Mouse (Mus musculus): ENCODE data around the gene Tmprss4.

Gene Tmprss4

DNA sequence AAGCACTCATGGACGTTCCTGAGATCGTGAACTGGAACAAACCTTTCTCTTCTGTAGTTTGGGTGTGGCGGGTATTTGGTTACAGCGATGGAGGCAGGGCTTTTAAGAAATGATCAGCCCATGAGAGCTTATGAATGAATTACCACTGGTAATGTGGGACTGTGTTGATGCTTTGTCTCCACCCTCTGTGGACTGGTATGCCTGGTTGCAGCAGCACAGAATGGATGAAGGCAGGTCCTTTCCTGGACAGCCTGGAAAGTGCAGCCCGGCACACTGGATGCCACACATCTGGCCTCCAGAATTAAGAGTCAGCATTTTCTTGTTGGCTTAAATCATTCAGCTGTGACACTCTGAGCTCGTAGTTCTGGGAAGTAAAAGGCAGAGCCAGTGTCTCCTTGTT, 8.1 kb upstream of the Tmprss4 start:
- Histone ChIP-seq H3K36me3 (ENCODE audit: control insufficient read depth, insufficient read depth, low read length, poor library complexity, severe bottlenecking) (no peaks in the 10 kb centered on the region), H3K27me3 (ENCODE audit: control insufficient read depth, insufficient read depth, low read length, poor library complexity, severe bottlenecking) (no peaks in the 10 kb centered on the region)
- DNase-seq (ENCODE audit: low read depth, low spot score) = no peak

DNA sequence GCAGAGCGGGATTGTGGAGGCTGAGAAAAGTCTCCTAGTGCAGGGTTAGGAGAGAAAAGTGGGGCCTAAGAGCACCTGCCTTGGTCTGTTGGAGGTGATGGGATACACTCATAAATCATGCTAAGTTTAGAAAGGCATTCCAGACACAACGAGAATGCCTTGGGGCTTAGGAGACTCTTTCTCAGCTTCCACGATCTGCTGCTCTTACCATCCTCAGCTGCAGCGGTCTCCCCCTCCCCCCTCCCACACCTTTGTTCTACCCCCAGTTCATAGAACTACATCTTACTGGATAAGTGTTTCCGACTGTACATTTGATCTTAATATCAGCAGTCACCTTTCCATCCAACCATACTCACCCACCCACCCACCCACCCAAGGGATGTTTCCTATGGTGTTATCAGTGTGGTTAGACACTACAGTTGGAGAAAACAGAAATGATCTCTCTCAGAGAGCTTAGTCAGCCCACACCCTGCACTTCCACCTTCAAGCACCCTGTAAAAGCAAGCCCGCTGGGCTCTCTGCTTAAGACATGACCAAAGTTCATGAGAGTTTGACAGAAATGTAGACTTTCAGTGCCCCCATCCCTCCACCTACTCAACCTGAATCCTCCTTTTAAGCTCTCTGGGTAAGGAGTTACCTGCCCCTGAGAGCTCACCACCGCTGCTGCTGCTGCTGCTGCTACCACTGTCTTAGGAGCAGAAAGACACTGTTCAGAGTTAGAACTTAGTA, 3.3 kb upstream of the Tmprss4 start:
- no peak for DNase-seq (ENCODE audit: low read depth, low spot score)
- H3K27me3 ChIP-seq (ENCODE audit: control insufficient read depth, insufficient read depth, low read length, poor library complexity, severe bottlenecking) = no peaks in the 10 kb centered on the region
- no peaks in the 10 kb centered on the region for H3K36me3 ChIP-seq (ENCODE audit: control insufficient read depth, insufficient read depth, low read length, poor library complexity, severe bottlenecking)

DNA sequence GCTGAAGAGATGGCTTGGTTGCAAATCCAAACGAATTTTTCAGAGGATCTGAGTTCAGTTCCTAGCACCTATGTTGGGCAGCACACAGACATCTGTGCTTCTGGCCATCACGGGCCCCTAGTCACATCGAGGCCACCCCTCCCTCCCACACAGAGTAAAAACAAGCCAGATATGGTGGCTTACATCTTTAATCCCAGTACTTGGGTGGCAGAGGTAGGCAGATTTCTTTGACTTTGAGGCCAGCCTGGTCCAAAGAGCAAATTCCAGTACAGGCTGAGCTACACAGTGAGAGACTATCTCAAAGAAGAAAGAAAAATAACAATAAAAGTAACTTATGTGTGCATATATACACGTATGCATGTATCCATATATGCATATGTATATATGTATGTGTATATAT, 2.2 kb upstream of the Tmprss4 start:
- no peaks in the 10 kb centered on the region for H3K36me3 ChIP-seq (ENCODE audit: control insufficient read depth, insufficient read depth, low read length, poor library complexity, severe bottlenecking)
- no peaks in the 10 kb centered on the region for H3K27me3 ChIP-seq (ENCODE audit: control insufficient read depth, insufficient read depth, low read length, poor library complexity, severe bottlenecking)
- no peak for DNase-seq (ENCODE audit: low read depth, low spot score)

DNA sequence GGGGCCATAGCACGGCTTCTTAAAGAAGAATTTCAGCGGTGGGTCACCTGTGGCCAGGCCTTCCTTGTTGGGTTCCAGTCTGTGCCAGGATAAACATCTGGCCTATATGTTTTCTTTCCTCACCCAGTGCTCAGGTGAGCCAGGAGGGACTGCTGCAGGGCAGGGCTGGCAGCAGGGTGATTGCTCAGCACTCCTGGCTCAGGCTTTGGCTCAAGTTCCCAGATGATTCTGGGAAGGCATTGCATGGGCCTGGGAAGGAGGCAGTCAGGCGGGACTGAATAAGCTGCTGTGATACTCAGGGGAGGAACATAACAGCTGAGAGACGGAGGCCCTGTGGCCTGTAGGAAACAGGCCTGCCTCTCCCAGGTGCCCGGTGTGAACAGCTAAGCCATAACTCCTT, 1.3 kb upstream of the Tmprss4 start:
- Histone ChIP-seq H3K27me3 (ENCODE audit: control insufficient read depth, insufficient read depth, low read length, poor library complexity, severe bottlenecking) (no peaks in the 10 kb centered on the region), H3K36me3 (ENCODE audit: control insufficient read depth, insufficient read depth, low read length, poor library complexity, severe bottlenecking) (no peaks in the 10 kb centered on the region)
- no peak for DNase-seq (ENCODE audit: low read depth, low spot score)

DNA sequence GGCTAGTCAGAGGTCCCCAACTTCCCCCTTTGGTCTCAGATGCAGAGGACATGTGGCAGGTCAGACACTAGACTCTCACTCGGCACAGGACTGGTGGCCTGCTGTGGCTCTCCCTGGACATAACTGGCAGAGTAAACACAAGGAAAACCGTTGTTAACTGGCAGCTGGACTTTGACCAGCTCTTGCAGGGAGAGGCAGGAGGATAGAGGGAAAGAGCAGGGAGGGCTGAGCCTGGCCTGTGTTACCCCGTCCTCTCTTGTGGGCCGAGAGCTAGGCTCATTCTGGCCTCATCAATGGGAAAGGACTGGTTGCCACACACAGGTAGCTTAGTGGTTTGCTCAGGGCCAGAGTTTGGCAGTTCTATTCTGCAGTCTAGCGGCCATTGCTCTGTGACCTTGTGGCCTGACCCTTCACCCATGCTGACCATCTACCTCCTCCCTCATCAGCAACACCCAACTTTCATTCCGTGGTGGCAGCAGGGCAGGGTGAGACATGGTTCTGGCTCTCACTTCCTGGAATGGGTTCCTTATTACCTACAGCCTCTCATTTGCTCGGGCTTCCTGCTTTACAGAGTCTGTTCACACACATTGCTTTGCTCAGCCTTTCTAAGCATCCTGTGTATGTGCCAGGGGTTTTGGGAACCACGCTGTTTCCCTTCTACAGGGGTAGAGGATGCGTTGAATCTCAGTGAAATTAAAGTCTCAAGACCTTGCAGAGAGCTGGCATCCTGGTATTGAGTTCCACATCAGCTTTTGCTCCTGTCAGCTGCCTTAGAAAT, 1.7 kb downstream of the Tmprss4 start:
- Histone ChIP-seq H3K27me3 (ENCODE audit: control insufficient read depth, insufficient read depth, low read length, poor library complexity, severe bottlenecking) (no peaks in the 10 kb centered on the region), H3K36me3 (ENCODE audit: control insufficient read depth, insufficient read depth, low read length, poor library complexity, severe bottlenecking) (no peaks in the 10 kb centered on the region)
- DNase-seq (ENCODE audit: low read depth, low spot score) = peak; percentile 5

DNA sequence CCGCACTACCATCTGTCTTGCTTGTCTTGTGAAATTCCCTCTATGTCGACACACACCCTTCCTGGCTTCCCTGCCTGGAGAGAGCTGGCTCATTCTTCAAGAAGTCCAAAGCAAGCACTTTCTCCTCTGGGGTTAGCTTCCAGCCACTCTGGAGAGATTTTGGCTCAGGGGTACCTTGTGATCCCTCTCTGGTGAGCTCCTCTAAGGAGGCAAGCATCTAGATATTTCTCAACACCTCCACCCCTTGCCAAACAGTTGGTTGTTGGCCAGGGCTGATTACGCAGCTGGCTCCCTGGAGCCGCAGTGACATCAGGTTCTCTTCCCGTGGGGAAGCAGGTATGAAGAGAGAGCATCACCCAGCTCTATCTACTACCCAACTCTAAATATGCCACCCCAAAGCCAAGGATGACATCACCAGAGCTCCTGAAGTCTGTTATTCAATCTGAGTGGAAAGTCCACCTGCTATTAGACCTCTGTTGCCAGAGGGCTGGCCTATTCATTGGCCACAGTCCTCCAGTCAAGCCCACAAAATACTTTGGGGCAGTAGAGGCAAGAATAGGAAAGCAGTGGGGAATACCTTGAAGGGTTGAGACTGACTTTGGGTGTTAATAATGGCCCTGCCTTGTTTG, 2.5 kb downstream of the Tmprss4 start:
- Histone ChIP-seq H3K36me3 (ENCODE audit: control insufficient read depth, insufficient read depth, low read length, poor library complexity, severe bottlenecking) (no peaks in the 10 kb centered on the region), H3K27me3 (ENCODE audit: control insufficient read depth, insufficient read depth, low read length, poor library complexity, severe bottlenecking) (no peaks in the 10 kb centered on the region)
- DNase-seq (ENCODE audit: low read depth, low spot score) = no peak

DNA sequence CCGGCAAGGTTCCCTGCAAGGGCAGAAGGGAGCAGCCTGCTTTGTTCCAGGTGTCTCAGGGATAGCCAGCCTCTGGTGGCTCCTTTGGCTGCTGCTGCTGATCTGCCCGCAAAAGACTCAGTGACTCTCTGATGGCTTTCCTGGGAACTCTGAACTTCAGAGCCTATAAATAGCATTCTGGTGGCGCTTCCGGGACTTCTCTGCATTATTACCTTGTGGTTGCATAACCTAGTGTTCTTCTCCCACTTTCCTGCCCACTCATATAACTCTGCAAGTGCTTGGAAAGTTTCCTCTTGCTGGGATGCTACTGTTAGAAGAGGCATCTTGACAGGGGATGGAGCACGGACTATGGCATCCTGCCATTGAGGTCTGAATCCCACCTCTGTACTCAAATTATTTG, 6.3 kb downstream of the Tmprss4 start:
- no peak for DNase-seq (ENCODE audit: low read depth, low spot score)

DNA sequence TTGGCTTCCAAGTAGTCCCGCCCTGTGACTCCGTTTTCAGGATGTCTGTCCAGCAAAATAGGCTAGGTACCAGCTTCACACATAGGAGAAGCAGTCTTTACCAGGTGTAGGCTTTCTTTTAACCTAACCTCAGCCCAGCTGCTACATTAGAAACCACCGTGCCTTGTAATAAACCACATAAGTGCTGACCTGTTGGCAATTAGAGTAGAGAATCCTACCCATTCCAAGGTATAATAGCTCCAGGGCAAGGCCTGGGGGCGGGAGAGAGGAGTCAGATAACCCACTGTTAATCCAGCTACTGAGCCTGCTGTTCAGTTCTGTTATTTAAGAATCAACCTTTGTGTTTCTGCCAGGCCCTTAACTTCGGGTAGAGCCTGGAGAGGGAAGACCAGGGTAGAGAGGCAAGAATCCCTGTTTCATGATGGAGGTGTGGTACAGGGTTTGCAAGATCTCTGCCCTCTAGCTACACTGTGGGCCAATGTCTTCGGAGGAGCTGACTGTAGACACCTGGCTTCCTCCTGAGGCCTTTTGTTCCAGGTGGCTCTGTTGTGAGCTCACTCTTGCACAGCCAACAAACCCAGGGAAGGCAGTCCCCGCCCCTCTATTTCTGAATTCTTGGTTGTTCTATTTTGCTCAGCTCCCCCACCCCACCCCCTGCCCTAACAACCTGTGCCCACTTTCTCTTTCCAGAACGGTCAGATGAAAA, 7.6 kb downstream of the Tmprss4 start:
- no peak for DNase-seq (ENCODE audit: low read depth, low spot score)
- Histone ChIP-seq H3K36me3 (ENCODE audit: control insufficient read depth, insufficient read depth, low read length, poor library complexity, severe bottlenecking) (no peaks in the 10 kb centered on the region), H3K27me3 (ENCODE audit: control insufficient read depth, insufficient read depth, low read length, poor library complexity, severe bottlenecking) (no peaks in the 10 kb centered on the region)

More for the DNA sequence above, 6.3 kb downstream of the Tmprss4 start:
- Histone ChIP-seq H3K27me3 (ENCODE audit: control insufficient read depth, insufficient read depth, low read length, poor library complexity, severe bottlenecking) (no peaks in the 10 kb centered on the region), H3K36me3 (ENCODE audit: control insufficient read depth, insufficient read depth, low read length, poor library complexity, severe bottlenecking) (no peaks in the 10 kb centered on the region)

DNA sequence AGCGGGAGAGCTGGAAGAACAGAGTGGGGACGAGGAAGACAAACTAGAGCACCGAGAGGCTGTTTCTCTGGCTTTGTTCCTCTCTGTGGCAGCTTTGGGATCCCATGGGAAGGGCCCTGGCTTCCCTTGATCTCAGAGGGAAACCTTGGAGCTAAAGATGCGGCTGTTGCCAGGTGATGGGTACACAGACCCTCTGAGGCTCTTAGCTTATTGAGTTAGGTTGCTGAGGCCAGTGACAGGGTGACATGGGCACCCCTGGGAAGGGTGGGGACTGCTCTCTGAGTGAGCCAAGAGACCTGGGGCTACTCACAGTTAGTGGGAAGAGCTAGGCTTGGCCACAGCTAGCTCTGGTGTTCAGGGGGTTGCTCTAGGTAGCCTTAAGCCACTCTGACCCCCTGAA, 8.4 kb downstream of the Tmprss4 start:
- DNase-seq (ENCODE audit: low read depth, low spot score) = no peak
- H3K27me3 ChIP-seq (ENCODE audit: control insufficient read depth, insufficient read depth, low read length, poor library complexity, severe bottlenecking) = no peaks in the 10 kb centered on the region
- H3K36me3 ChIP-seq (ENCODE audit: control insufficient read depth, insufficient read depth, low read length, poor library complexity, severe bottlenecking) = no peaks in the 10 kb centered on the region

DNA sequence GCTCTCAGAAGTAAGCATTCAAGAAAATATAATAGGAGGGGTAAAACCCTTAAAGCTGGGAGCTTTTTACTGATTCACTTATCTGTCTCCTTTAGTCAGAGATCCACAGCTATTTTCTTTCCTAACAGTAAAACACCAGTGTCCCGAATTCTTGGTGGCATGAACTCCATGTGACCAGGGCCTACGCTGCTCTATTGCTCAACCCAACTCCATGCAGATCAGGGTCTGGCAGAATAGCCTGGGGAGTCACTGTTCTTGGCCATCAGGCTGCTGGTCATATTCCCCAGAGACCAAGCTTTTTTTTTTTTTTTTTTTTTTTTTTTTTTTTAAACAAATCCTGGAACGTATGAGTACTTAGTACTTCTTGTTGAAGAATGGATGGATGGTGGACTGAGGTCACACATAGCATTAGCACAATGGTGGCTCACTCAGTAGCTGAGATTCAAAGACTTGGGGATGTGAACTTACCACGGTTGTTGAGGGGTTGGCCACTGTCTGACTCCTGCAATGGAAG, 14.2 kb downstream of the Tmprss4 start:
- DNase-seq (ENCODE audit: low read depth, low spot score) = no peak
- Histone ChIP-seq H3K36me3 (ENCODE audit: control insufficient read depth, insufficient read depth, low read length, poor library complexity, severe bottlenecking) (no peaks in the 10 kb centered on the region), H3K27me3 (ENCODE audit: control insufficient read depth, insufficient read depth, low read length, poor library complexity, severe bottlenecking) (no peaks in the 10 kb centered on the region)

DNA sequence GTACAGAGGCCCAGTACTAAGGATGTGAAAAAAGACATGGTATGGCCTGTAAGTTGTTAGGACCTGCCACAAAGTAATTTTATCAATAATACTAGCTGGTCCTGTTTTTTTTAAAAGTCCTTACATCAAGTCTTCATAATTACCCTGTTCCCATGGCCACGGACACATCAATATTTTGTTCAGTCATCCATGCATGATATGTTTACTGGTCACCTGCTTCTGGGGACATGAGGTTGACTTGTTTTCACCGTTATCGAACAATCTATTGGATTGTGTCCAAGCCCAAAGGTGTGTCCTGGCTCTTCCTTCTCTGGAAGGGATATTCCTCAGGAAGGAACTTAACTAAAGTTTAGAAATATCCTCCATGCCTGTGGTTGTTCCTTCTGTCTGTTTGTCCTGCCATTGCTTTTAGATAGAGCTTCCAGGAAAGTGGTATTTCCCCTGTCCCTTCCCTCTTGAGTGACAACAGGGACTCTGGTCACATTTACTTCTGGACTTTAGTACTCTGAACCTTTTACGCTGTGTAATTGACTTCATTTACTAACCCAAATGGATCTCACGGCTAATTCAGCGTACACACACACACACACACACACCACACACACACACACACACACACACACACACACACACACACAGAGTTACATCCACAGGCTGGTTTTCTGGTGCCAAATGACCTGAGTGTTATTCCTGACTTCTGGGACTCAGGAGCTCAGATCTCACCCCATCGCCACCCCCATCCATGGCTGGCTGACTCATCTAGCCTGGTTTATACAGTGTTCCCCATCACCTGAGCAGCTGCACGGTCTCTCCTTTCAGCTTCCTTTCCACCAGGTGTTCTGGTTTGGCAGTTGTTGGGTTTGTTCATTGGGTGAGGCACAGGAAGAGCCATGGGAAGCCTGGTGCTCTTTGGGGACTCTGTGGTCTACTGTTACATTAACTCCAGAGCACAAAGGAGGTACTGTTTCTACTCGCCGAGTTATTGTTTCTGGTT, 15.0 kb downstream of the Tmprss4 start:
- no peaks in the 10 kb centered on the region for H3K27me3 ChIP-seq (ENCODE audit: control insufficient read depth, insufficient read depth, low read length, poor library complexity, severe bottlenecking)
- no peaks in the 10 kb centered on the region for H3K36me3 ChIP-seq (ENCODE audit: control insufficient read depth, insufficient read depth, low read length, poor library complexity, severe bottlenecking)
- peak; percentile 6 for DNase-seq (ENCODE audit: low read depth, low spot score)

DNA sequence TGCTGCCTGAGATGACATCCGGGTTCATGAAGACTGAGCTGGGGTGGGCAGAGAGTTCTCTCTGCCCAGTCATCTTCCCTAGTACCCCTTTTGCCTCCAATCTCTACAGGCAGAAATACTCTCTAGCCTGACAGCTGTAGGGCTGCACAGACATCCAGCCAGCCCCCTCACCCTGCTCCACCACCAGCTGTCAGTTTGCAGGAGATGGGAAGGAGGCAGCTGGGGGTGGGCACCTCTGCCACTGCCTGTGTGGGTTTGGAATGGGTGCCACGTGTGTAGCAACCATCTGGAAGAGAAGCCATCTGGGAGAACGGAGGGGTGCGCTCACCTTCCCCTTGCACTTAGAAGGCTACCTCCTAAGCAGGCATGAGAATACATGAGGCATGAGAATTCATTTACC, 18.6 kb downstream of the Tmprss4 start:
- no peak for DNase-seq (ENCODE audit: low read depth, low spot score)
- no peaks in the 10 kb centered on the region for H3K27me3 ChIP-seq (ENCODE audit: control insufficient read depth, insufficient read depth, low read length, poor library complexity, severe bottlenecking)
- H3K36me3 ChIP-seq (ENCODE audit: control insufficient read depth, insufficient read depth, low read length, poor library complexity, severe bottlenecking) = no peaks in the 10 kb centered on the region

DNA sequence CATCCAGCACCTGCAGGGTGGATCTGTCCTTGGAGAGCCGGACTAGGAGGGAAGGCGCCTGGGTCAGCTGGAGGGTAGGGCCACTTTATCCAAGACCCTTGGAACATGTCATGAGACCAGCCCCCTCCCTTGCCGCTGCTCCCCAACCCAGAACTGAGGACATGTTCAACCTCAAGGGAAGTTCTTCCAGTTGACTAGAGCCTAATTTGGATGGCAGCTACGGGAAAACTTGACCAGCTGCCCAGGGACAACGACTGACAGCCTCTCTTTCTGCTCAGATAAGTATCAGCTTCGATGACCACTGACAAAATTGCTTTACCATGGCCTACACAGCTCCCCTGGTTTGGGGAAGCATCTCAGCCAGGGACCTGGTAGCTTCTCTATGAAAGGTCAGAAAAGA, 20.6 kb downstream of the Tmprss4 start:
- no peak for DNase-seq (ENCODE audit: low read depth, low spot score)
- Histone ChIP-seq H3K27me3 (ENCODE audit: control insufficient read depth, insufficient read depth, low read length, poor library complexity, severe bottlenecking) (no peaks in the 10 kb centered on the region), H3K36me3 (ENCODE audit: control insufficient read depth, insufficient read depth, low read length, poor library complexity, severe bottlenecking) (no peaks in the 10 kb centered on the region)

DNA sequence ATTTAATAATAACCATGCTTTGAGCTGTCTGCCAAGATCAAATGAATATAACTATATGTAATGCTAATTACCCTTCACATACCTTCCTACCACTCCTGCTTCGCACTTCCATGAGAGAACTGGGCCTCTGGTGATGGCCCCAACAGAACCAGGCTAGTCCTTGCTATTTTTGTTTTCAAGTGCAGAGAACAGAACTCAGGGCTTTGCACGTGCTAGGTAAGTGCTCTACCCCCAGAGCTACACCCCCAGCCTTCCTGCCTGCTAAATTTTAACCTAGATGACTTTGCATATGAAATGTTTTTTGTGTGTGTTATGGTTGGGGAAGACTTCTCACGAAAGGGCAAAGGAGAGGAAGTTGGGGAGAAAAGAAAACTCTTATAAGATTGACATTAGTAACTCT, 21.4 kb downstream of the Tmprss4 start:
- no peaks in the 10 kb centered on the region for H3K36me3 ChIP-seq (ENCODE audit: control insufficient read depth, insufficient read depth, low read length, poor library complexity, severe bottlenecking)
- H3K27me3 ChIP-seq (ENCODE audit: control insufficient read depth, insufficient read depth, low read length, poor library complexity, severe bottlenecking) = no peaks in the 10 kb centered on the region
- DNase-seq (ENCODE audit: low read depth, low spot score) = peak; percentile 22

Measured in splenic B cell, adult 2 months (primary cell).